Mouse (Mus musculus) embryonic facial prominence, embryonic 12.5 days (tissue): Measurements from ENCODE around the gene Cobll1. TPM values are rescaled to one million over a fixed set of nuclear protein-coding genes. Genes with fewer than 3 reads are reported as not detected.

Source experiments
- ATAC-seq: fragments of 200-750 bp; cut with Nextera tagmentation; 2 replicates; pipeline ENCODE4 v1.8.0; 2017; ENCODE audit not compliant: insufficient number of reproducible peaks, insufficient read depth, low FRiP score, low TSS enrichment
- H3K27ac ChIP-seq: fragments of 300-500 bp; sonication (generic); 2 replicates; pipeline ENCODE4 v1.5.1; 2016; ENCODE audit warnings: mild to moderate bottlenecking
- H3K27me3 ChIP-seq: fragments of 300-500 bp; sonication (generic); 2 replicates; pipeline ENCODE4 v1.6.1; 2016; ENCODE audit warnings: mild to moderate bottlenecking, moderate library complexity
- H3K36me3 ChIP-seq: fragments of 300-500 bp; sonication (generic); 2 replicates; pipeline ENCODE4 v1.6.1; 2016; ENCODE audit warnings: mild to moderate bottlenecking
- H3K4me1 ChIP-seq: fragments of 300-500 bp; sonication (generic); 2 replicates; pipeline ENCODE4 v1.6.1; 2016
- H3K4me2 ChIP-seq: fragments of 300-500 bp; sonication (generic); replicated peaks from 2 replicates; pipeline ENCODE4 v1.6.1; 2016; ENCODE audit warnings: mild to moderate bottlenecking, moderate library complexity
- H3K4me3 ChIP-seq: fragments of 300-500 bp; sonication (generic); 2 replicates; pipeline ENCODE4 v1.5.1; 2016; ENCODE audit warnings: mild to moderate bottlenecking
- H3K9ac ChIP-seq: fragments of 300-500 bp; sonication (generic); 2 replicates; pipeline ENCODE4 v1.6.1; 2016; ENCODE audit warnings: mild to moderate bottlenecking, moderate library complexity
- H3K9me3 ChIP-seq: fragments of 300-500 bp; sonication (generic); 2 replicates; pipeline ENCODE4 v1.6.1; 2016; ENCODE audit warnings: mild to moderate bottlenecking, moderate library complexity
- WGBS: fragments of 180-500 bp; shearing (Covaris S2); methylation state at CpG from one replicate; pipeline ENCODE4 v1.1.7; 2016; 5-methylcytosine and 5-hydroxymethylcytosine counted together
- polyA plus RNA-seq: library from polyadenylated mRNA; unstranded; fragments of >200 nt; fragmentation: Nextera tagmentation; extraction: Ambion mirVana; gene quantifications from 2 replicates; pipeline ENCODE4 v1.2.1, GENCODE M21; 2016

Gene Cobll1
- polyA plus RNA-seq, 1 experiment from 2014 or later: 3.3 TPM

DNA sequence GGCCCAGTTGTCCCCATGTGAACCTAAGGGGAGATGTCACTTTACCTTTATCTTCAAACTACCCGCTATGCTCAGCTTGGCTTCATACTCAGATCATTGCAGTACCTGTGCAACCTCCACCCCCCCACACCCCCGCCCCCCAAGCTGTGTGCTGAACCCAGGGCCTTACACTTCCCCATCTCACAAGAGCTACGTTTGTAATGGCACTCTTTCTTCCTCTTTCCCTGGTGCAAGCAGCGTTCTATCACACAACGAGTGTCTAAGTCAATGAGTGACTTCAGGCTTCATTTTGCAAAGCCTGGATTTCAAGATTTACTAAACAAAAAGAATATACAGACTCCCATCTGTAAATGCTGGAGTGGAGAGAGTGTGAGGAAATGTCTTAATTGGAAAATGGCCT is 100.2 kb downstream of the Cobll1 start:
- 73% methylated on average over 5 of the region's 5 CpGs for WGBS
- no peak overlapping the region for H3K27ac ChIP-seq
- H3K27me3 ChIP-seq: no peaks in the 10 kb centered on the region
- H3K4me2 ChIP-seq: no peak overlapping the region
- ATAC-seq: no peak
- H3K4me3 ChIP-seq: no peak overlapping the region
- 0 out of 2 replicates have a peak, but pooled peaks cover 3% of the 10 kb centered on the region for H3K4me1 ChIP-seq
- no peak overlapping the region for H3K9ac ChIP-seq
- H3K36me3 ChIP-seq: no peaks in the 10 kb centered on the region
- no peaks in the 10 kb centered on the region for H3K9me3 ChIP-seq

DNA sequence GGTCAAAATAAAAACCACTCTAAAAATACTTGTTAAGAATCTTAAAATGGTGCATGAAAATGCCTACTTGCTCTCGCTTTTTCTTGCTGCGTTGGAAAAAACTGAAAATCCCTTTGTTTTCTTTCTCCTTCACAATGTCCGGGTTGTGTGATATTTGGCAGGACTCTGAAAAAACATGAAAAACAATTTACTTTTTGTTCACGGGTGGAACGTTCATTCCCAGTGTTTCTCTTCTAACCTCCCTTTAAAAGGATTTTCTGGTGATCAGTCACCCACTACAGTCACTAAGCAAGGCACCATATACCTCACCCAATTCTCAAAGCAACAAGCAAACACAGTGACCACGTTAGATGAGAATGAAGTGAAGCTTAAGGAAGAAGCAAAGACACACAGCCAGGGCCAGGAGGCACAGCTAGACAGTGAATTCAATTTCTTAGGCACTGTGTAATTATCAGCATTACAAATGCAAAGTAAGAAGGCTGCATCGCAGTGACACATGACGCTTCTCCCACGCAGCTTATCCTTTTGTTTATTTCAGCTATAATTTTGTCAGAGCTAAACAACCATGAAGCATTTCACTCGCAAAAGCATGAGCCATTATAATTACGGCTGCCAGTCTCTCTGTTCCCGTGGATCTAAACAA is 112.9 kb downstream of the Cobll1 start:
- no peak for ATAC-seq
- H3K4me1 ChIP-seq: no peaks in the 10 kb centered on the region
- no peaks in the 10 kb centered on the region for H3K27me3 ChIP-seq
- H3K27ac ChIP-seq: no peak overlapping the region
- H3K9ac ChIP-seq: no peak overlapping the region
- no peaks in the 10 kb centered on the region for H3K36me3 ChIP-seq
- 64% methylated on average over 12 of the region's 12 CpGs for whole genome bisulfite sequencing
- H3K4me3 ChIP-seq: no peak overlapping the region
- H3K4me2 ChIP-seq: no peak overlapping the region
- H3K9me3 ChIP-seq: 0 out of 2 replicates have a peak, but pooled peaks cover 4% of the 10 kb centered on the region

- Histone ChIP-seq H3K36me3 (no peaks in the 10 kb centered on the region), H3K4me3 (no peak overlapping the region), H3K4me1 (0 out of 2 replicates have a peak, but pooled peaks cover 6% of the 10 kb centered on the region), H3K9ac (no peak overlapping the region), H3K27ac (no peak overlapping the region), H3K27me3 (no peaks in the 10 kb centered on the region), H3K4me2 (no peak overlapping the region), H3K9me3 (no peaks in the 10 kb centered on the region)
- 40% methylated on average over 3 of the region's 3 CpGs for WGBS
- no peak for ATAC-seq
These were observed 115.5 kb downstream of the Cobll1 start for GRCm38 (mm10) chr2:65123702-65124101.

GRCm38 (mm10) chr2:65121435-65121834 is 117.8 kb downstream of the Cobll1 start:
- no peak overlapping the region for H3K27ac ChIP-seq
- no peak overlapping the region for H3K4me2 ChIP-seq
- WGBS: 4% methylated on average over 1 of the region's 1 CpGs
- no peaks in the 10 kb centered on the region for H3K27me3 ChIP-seq
- H3K4me1 ChIP-seq: 0 out of 2 replicates have a peak, but pooled peaks cover 6% of the 10 kb centered on the region
- ATAC-seq: no peak
- no peak overlapping the region for H3K9ac ChIP-seq
- no peaks in the 10 kb centered on the region for H3K36me3 ChIP-seq
- no peaks in the 10 kb centered on the region for H3K9me3 ChIP-seq
- no peak overlapping the region for H3K4me3 ChIP-seq

GRCm38 (mm10) chr2:65121012-65121411 is 118.2 kb downstream of the Cobll1 start:
- Histone ChIP-seq H3K27ac (no peak overlapping the region), H3K4me3 (no peak overlapping the region), H3K36me3 (no peaks in the 10 kb centered on the region), H3K27me3 (no peaks in the 10 kb centered on the region), H3K4me1 (0 out of 2 replicates have a peak, but pooled peaks cover 6% of the 10 kb centered on the region), H3K9me3 (no peaks in the 10 kb centered on the region), H3K9ac (no peak overlapping the region), H3K4me2 (no peak overlapping the region)
- 71% methylated on average over 3 of the region's 3 CpGs for WGBS
- no peak for ATAC-seq

GRCm38 (mm10) chr2:65120112-65120511 is 119.1 kb downstream of the Cobll1 start:
- no peak overlapping the region for H3K4me2 ChIP-seq
- no peaks in the 10 kb centered on the region for H3K36me3 ChIP-seq
- no peak overlapping the region for H3K27ac ChIP-seq
- no peaks in the 10 kb centered on the region for H3K27me3 ChIP-seq
- H3K4me1 ChIP-seq: 0 out of 2 replicates have a peak, but pooled peaks cover 6% of the 10 kb centered on the region
- no peaks in the 10 kb centered on the region for H3K9me3 ChIP-seq
- 20% methylated on average over 2 of the region's 2 CpGs for WGBS
- no peak overlapping the region for H3K4me3 ChIP-seq
- no peak overlapping the region for H3K9ac ChIP-seq
- ATAC-seq: no peak

DNA sequence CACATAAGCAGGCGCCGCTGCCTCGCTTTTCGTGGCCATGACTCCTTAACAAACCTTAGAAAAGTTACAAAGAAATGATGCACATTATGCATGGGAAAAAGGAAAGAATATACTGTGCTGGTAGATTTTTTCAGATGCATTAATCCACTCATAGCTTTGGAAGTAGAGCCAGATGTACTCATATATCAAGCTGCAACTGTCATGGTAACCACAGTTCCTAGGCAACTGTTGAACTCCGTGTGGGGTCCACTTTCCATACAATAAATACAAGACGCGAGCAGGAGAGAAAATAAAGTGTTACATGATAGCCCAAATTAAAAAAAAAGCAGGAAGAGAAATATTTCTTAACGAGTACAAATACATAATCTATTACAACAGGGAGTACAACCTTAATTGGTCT is 119.5 kb downstream of the Cobll1 start:
- H3K4me2 ChIP-seq: no peak overlapping the region
- H3K27ac ChIP-seq: no peak overlapping the region
- no peak overlapping the region for H3K9ac ChIP-seq
- H3K4me3 ChIP-seq: no peak overlapping the region
- 0 out of 2 replicates have a peak, but pooled peaks cover 6% of the 10 kb centered on the region for H3K4me1 ChIP-seq
- ATAC-seq: no peak
- 49% methylated on average over 8 of the region's 8 CpGs for WGBS
- no peaks in the 10 kb centered on the region for H3K27me3 ChIP-seq
- H3K9me3 ChIP-seq: no peaks in the 10 kb centered on the region
- no peaks in the 10 kb centered on the region for H3K36me3 ChIP-seq

DNA sequence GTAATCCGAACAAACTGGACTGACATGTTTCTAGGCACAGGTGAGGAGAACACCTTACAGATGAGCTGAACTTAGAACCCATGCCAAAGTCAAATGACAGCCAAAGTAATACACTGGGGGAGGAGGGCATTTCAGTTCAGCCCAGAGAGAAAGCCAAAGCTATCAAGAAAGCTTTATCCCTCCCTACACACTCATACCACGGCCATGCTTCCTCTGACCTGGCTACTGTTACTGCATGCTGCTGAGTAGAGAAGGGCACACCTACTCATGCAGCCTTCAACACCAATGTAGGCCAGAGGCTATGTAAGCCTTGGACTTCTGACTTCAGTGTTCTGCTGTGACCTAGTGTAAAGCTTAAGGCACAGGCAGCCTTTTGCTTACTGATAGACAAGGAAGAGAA is 120.1 kb downstream of the Cobll1 start:
- Histone ChIP-seq H3K4me2 (no peak overlapping the region), H3K27me3 (no peaks in the 10 kb centered on the region), H3K36me3 (no peaks in the 10 kb centered on the region), H3K9ac (no peak overlapping the region), H3K27ac (no peak overlapping the region), H3K4me3 (no peak overlapping the region), H3K4me1 (0 out of 2 replicates have a peak, but pooled peaks cover 6% of the 10 kb centered on the region), H3K9me3 (no peaks in the 10 kb centered on the region)
- WGBS: 94% methylated on average over 2 of the region's 2 CpGs
- ATAC-seq: no peak

DNA sequence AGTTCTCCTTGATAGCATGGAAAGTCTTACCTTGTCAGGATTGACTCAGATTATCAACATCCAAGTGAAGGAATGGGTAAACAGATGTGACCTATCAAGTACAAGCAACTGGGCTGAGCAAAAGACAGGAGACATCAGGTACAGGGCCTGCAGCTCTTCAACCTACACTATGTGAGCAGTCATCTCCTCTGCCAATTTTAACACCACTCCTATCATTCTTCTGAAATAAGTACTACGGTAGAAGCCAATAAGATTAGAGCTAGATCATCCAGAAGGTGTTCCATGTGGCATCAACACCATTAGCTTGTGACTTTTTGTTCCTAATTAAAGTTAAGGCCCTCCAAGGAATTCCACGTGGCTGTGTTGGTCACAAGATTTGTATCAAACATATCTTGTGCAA is 121.3 kb downstream of the Cobll1 start:
- 84% methylated on average over 2 of the region's 2 CpGs for WGBS
- Histone ChIP-seq H3K36me3 (no peaks in the 10 kb centered on the region), H3K27me3 (no peaks in the 10 kb centered on the region), H3K4me3 (no peak overlapping the region), H3K9me3 (no peaks in the 10 kb centered on the region), H3K4me2 (no peak overlapping the region), H3K27ac (no peak overlapping the region), H3K9ac (no peak overlapping the region), H3K4me1 (0 out of 2 replicates have a peak, but pooled peaks cover 6% of the 10 kb centered on the region)
- no peak for ATAC-seq

DNA sequence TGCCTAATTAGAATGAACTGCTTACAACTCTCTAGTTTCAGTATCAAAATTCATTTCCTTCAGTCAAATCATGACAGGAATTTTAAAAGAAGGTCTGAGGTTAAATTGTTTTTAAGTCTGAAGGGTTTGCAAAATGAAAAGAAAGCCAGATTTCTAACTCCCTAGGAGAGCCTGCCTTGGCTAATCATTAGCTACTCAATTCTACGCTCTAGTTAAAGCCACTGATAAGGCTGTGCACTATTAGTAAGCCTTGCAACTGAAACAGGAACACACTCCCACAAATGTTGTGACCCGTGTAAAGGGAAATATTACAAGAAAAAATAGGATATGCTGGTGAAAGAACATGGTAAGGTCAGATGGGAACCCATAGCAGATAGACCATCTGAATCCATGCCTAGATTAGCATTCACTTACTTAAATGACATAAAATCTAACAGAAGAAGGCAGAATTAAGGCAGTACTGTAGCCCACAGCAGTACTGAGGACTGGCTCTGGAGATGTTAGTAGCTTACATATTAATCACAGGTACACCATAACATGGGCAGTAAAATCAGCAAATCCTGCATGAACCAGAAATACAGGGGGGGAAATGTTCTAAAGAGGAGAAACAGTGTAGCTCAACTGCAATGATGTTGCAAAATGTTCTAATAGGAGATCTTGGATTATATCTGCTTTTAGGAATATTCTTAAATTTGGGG is 122.6 kb downstream of the Cobll1 start:
- Histone ChIP-seq H3K27ac (no peak overlapping the region), H3K4me2 (no peak overlapping the region), H3K9ac (no peak overlapping the region), H3K27me3 (no peaks in the 10 kb centered on the region), H3K36me3 (no peaks in the 10 kb centered on the region), H3K4me3 (no peak overlapping the region), H3K4me1 (0 out of 2 replicates have a peak, but pooled peaks cover 6% of the 10 kb centered on the region), H3K9me3 (no peaks in the 10 kb centered on the region)
- WGBS: 82% methylated on average over 2 of the region's 2 CpGs
- ATAC-seq: no peak

- Histone ChIP-seq H3K4me3 (no peak overlapping the region), H3K9me3 (no peaks in the 10 kb centered on the region), H3K27ac (no peak overlapping the region), H3K27me3 (no peaks in the 10 kb centered on the region), H3K36me3 (no peaks in the 10 kb centered on the region), H3K4me2 (no peak overlapping the region), H3K9ac (no peak overlapping the region), H3K4me1 (no peaks in the 10 kb centered on the region)
- WGBS: 80% methylated on average over 4 of the region's 4 CpGs
- no peak for ATAC-seq
These were observed 126.0 kb downstream of the Cobll1 start for GRCm38 (mm10) chr2:65113191-65113590.

GRCm38 (mm10) chr2:65104569-65104968 is 134.6 kb downstream of the Cobll1 start:
- Histone ChIP-seq H3K27me3 (no peaks in the 10 kb centered on the region), H3K4me2 (no peak overlapping the region), H3K27ac (no peak overlapping the region), H3K36me3 (no peaks in the 10 kb centered on the region), H3K4me1 (no peaks in the 10 kb centered on the region), H3K9me3 (no peaks in the 10 kb centered on the region), H3K9ac (no peak overlapping the region), H3K4me3 (no peak overlapping the region)
- 86% methylated on average over 6 of the region's 6 CpGs for WGBS
- no peak for ATAC-seq
